Mouse (Mus musculus) CD4-positive, CD25-positive, alpha-beta regulatory T cell, adult 4 months (primary cell): ENCODE measurements around the gene Srgap3. TPM values are rescaled to one million over a fixed set of nuclear protein-coding genes. Genes with fewer than 3 reads are reported as not detected.
A peak's percentile ranks its signal among the peaks of the same experiment; 100 is the strongest.
"Not testable (repeated sequence)": the region's sequence is repeated elsewhere in the genome, so short reads cannot be mapped to it uniquely, and the experiment has no call there.

Experiments used
- ATAC-seq: one replicate; pipeline ENCODE4 v1.8.0; 2017
- polyA plus RNA-seq, 2 experiments: library from polyadenylated mRNA; unstranded; fragments of 100-300 nt; shearing (Covaris generic); gene quantifications; one replicate each; pipeline ENCODE4 v1.2.1; 2017

Gene Srgap3
- polyA plus RNA-seq, 2 experiments from 2014 or later, result 0.44 to 0.67 TPM

DNA sequence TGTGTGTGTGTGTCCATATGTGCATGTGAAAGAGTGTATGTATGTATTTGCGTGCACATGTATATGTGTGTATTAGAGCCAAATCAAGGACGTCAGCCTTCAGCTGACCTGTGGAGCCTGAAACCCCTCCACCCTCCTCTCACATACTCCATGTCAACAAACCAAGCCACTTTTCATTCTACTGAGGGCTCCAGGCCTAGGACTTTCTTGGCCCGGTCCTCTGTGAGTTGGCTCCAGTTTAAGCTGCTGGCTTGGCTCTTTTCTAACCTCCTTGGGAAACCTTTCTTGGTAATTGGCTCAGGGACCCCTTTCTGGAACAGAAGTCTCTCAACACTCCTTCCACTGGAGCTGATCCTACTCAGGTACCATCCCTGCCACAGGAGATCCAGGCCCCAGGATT is 210.6 kb downstream of the Srgap3 start:
- ATAC-seq, result no peak

DNA sequence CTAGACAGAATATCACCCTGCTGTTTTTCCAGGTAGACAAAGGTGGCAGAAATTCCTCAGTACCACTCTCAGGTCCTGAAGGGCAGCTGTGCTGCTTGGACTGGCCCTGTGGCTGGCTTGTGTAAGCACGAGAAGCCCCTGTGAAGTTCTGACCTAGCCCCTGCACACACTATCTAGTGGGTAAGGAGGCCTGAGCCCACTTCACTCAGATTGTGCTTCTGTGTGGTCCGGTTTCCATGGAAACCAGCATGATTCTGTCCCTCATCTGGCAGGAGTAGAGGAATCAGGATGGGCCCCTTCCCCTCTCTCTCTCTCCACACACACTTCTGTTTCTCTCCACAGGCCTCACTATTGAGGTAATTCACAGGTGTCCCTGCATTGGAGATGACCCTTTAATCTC is 212.0 kb downstream of the Srgap3 start:
- ATAC-seq, result no peak

GRCm38 (mm10) chr6:112733942-112734341 is 213.1 kb downstream of the Srgap3 start:
- ATAC-seq, result no peak

- ATAC-seq, result no peak
These were observed 214.6 kb downstream of the Srgap3 start for GRCm38 (mm10) chr6:112732434-112732833.

- ATAC-seq, result no peak
These were observed 215.7 kb downstream of the Srgap3 start for GRCm38 (mm10) chr6:112731386-112731785.

DNA sequence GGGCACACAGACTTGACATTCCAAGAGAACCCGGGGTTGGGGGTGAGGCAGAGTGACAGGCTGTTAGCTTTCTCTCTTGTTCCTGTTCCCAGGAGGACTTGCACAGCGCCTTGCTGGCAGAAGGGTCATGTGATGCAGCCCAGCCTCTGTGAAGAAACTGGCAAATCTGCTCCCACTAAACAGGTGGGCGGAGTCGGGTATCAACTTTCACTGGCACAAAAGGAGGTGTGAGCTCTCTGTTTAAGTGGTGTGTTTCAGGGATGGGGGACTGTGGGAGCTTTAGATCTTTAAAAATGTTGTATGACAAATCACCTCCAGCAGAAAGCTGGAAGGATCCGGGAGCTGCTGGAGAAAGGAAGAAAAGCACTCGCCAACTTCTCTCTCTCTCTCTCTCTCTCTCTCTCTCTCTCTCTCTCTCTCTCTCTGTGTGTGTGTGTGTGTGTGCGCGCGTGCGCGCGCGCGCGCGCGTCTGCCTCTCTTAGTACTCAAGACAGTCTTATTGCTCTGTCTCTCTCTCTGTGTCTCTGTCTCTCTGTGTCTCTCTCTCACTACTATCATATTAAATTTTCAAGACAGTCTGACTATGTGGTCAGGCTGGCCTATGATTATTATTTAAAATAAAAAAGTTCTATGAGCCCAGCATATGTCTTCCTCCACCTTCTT is 218.2 kb downstream of the Srgap3 start:
- ATAC-seq, result no peak

- no peak for ATAC-seq
These were observed 221.6 kb downstream of the Srgap3 start for GRCm38 (mm10) chr6:112725468-112725867.

GRCm38 (mm10) chr6:112720409-112721080 is 226.5 kb downstream of the Srgap3 start:
- no peak for ATAC-seq

- no peak for ATAC-seq
These were observed 227.1 kb downstream of the Srgap3 start for GRCm38 (mm10) chr6:112719983-112720382.

- ATAC-seq, result no peak
These were observed 229.9 kb downstream of the Srgap3 start for GRCm38 (mm10) chr6:112717168-112717567.

DNA sequence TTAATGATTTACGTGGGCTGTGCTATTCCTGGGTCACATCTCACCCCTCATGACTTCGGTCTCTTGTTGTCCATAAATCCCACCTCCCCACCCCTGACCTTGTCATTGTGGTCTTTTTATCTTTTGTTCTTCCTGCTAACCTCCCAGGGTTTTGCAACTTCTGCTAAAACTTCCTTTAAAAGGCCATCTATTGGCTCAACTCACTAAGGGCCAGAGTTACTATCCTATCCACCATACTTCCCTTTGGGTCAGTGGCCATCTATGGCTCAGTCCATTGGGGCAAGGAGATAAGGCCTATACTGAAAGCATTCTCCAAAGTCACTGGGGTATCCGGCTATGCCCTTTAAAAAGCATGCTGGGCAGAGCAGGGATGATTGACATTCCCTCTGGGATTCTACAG is 233.1 kb downstream of the Srgap3 start:
- ATAC-seq, result no peak

GRCm38 (mm10) chr6:112702296-112702695 is 244.8 kb downstream of the Srgap3 start:
- ATAC-seq, result not testable (repeated sequence)

GRCm38 (mm10) chr6:112700392-112700791 is 246.7 kb downstream of the Srgap3 start:
- no peak for ATAC-seq

GRCm38 (mm10) chr6:112699115-112699514 is 248.0 kb downstream of the Srgap3 start:
- ATAC-seq, result no peak

GRCm38 (mm10) chr6:112696056-112696950 is 250.8 kb downstream of the Srgap3 start, which contains the start of gene Rad18:
Rad18 (minus strand) TSS chr6:112696686.
- ATAC-seq, result peak; percentile 85

GRCm38 (mm10) chr6:112694492-112694891 is 252.6 kb downstream of the Srgap3 start:
- no peak for ATAC-seq

DNA sequence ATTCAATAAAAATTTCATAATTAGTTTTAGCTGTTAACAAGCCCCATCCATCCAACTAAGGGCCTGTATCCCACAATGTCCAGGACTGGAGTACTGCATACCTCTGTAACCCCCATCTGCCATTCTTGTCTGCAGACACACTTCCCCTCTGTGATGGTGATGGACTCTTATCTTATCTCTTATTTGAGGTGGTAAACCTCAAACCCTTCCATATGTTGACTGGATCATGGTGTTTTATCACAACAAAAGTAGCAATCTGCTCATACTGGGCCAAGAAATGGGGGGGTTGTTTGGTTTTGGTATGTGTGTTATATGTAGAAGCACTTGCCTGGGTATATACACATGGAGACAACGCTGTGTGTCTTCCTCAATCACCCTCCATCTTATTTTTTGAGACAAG is 255.5 kb downstream of the Srgap3 start:
- no peak for ATAC-seq

DNA sequence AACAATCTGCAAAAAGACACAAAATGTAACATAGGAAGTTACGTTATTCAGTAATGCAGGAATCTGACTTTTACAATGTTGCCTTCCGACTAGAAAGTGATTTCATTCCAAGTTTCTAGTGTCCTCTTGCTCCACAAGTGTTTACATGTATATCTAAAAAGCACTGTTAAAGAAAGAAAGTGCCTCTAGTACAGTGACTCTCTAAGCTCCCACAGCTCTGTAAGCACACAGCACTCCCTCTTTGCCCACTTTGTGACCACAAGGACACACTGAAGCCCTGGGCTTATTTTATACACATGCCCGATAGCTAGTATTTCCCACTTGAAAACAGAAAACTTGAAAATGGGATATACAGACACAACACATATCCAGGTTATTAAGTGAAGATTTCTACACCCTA is 259.0 kb downstream of the Srgap3 start:
- ATAC-seq, result no peak

- no peak for ATAC-seq
These were observed 260.6 kb downstream of the Srgap3 start for GRCm38 (mm10) chr6:112686485-112686884.

GRCm38 (mm10) chr6:112684065-112684464 is 263.0 kb downstream of the Srgap3 start:
- no peak for ATAC-seq
